Mouse (Mus musculus) adipocyte (in vitro differentiated cells): ENCODE results near the gene Nkx2-2.

Source experiments
- DNase-seq: peaks from one replicate; pipeline ENCODE4 v3.0.0-alpha.2; 2016; ENCODE audit warnings: low spot score

The Nkx2-2 gene

GRCm38 (mm10) chr2:147193271-147194255 is at the start of gene Nkx2-2:
TSS of gene Nkx2-2 (minus strand) at chr2:147194243.
- no peak for DNase-seq

GRCm38 (mm10) chr2:147235707-147236290 is 41.8 kb upstream of the Nkx2-2 start:
- DNase-seq: no peak

GRCm38 (mm10) chr2:147231175-147231574 is 37.1 kb upstream of the Nkx2-2 start:
- DNase-seq: no peak

- no peak for DNase-seq
Measured at GRCm38 (mm10) chr2:147205076-147205615, 11.1 kb upstream of the Nkx2-2 start.

- no peak for DNase-seq
Measured at GRCm38 (mm10) chr2:147194711-147195615, 920 bp upstream of the Nkx2-2 start.

GRCm38 (mm10) chr2:147192731-147193130 is 1.3 kb downstream of the Nkx2-2 start:
- no peak for DNase-seq

GRCm38 (mm10) chr2:147190316-147191021 is 3.6 kb downstream of the Nkx2-2 start:
- no peak for DNase-seq

GRCm38 (mm10) chr2:147189546-147190315 is 4.3 kb downstream of the Nkx2-2 start:
- no peak for DNase-seq

GRCm38 (mm10) chr2:147188871-147189545 is 5.0 kb downstream of the Nkx2-2 start:
- DNase-seq: no peak

GRCm38 (mm10) chr2:147188074-147188700 is 5.9 kb downstream of the Nkx2-2 start:
- no peak for DNase-seq

GRCm38 (mm10) chr2:147187061-147187870 is 6.8 kb downstream of the Nkx2-2 start:
- DNase-seq: no peak

GRCm38 (mm10) chr2:147186261-147186681 is 7.8 kb downstream of the Nkx2-2 start:
- DNase-seq: no peak

- no peak for DNase-seq
Measured at GRCm38 (mm10) chr2:147185561-147185960, 8.5 kb downstream of the Nkx2-2 start.

GRCm38 (mm10) chr2:147184071-147184990 is 9.7 kb downstream of the Nkx2-2 start:
- DNase-seq: no peak

- DNase-seq: no peak
Measured at GRCm38 (mm10) chr2:147183521-147183920, 10.5 kb downstream of the Nkx2-2 start.

- DNase-seq: no peak
Measured at GRCm38 (mm10) chr2:147182709-147183260, 11.3 kb downstream of the Nkx2-2 start.
